Mouse (Mus musculus): ENCODE results near the gene Slc26a3. TPM values are rescaled to one million over a fixed set of nuclear protein-coding genes. Genes with fewer than 3 reads are reported as not detected.

Gene Slc26a3
- total RNA-seq (2012; rRNA removed): not detected in 2 replicates
- polyA plus RNA-seq (2012; ENCODE audit: insufficient read depth in 1 of 2, insufficient read length in 2 of 2, low read depth in 1 of 2, low replicate concordance in 2 of 2, missing spikeins in 1 of 2): under 1 TPM in 1 of 2 experiments, not detected in 1; 0.07 TPM

DNA sequence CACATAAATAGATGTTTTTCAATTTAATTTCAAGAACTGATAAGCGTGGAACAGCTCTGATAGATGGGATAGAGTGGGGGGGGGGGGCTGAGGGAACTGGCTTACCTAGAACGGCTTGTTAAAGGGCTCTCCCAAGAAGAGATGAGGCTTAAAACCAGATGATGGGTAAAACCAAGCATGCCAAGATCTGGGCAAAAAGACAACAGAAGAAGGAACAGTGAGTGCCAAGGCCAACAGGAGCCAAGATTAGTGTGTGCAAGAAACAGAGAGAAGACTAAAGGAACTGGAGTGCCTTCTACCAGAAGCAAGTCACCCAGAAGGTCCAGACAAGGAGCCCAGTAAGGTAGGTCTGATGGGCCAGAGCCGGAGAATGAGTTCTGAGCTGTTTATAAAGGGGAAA lies at the start of gene Slc26a3:
TSS of gene Slc26a3 (plus strand) at position 301 of the 400 bp plus-strand sequence.
- Histone ChIP-seq H3K9me3 (replicated peaks; ENCODE audit: insufficient read depth, low read length) (no peaks in the 10 kb centered on the region), H3K27ac (ENCODE audit: control insufficient read depth, low read depth, low read length) (no peak within 1 kb of the TSS), H3K4me3 (ENCODE audit: control insufficient read depth in 1 of 2, insufficient read depth in 1 of 2, low read depth in 2 of 2, low read length in 2 of 2) (no peak within 1 kb of the TSS), H3K4me1 (ENCODE audit: control insufficient read depth in 1 of 2, insufficient read depth in 2 of 2, low read length in 2 of 2) (no peaks in the 10 kb centered on the region), H3K36me3 (ENCODE audit: control insufficient read depth in 1 of 2, insufficient read depth in 2 of 2, low read length in 2 of 2) (no peaks in the 10 kb centered on the region), H3K79me2 (ENCODE audit: control insufficient read depth, insufficient read depth, low read length, poor library complexity) (no peaks in the 10 kb centered on the region), H3K9ac (ENCODE audit: control insufficient read depth, low read depth, low read length, poor library complexity, severe bottlenecking) (no peak within 1 kb of the TSS), H3K27me3 (ENCODE audit: control insufficient read depth in 1 of 2, insufficient read depth in 2 of 2, low read length in 2 of 2) (peaks cover 0 to 4% of the 10 kb centered on the region in 2 experiments; a peak in 3 of 4 replicates)
- no peak for DNase-seq (ENCODE audit: low read depth, low spot score)
- TF ChIP-seq E2F4 (IDR thresholded peaks at IDR 0.05; ENCODE audit: borderline replicate concordance, low read depth, low read length) (no peak), GABPA (IDR thresholded peaks at IDR 0.05; ENCODE audit: low read depth, low read length) (no peak), RCOR1 (IDR thresholded peaks at IDR 0.05; ENCODE audit: low read depth, low read length) (no peak)

DNA sequence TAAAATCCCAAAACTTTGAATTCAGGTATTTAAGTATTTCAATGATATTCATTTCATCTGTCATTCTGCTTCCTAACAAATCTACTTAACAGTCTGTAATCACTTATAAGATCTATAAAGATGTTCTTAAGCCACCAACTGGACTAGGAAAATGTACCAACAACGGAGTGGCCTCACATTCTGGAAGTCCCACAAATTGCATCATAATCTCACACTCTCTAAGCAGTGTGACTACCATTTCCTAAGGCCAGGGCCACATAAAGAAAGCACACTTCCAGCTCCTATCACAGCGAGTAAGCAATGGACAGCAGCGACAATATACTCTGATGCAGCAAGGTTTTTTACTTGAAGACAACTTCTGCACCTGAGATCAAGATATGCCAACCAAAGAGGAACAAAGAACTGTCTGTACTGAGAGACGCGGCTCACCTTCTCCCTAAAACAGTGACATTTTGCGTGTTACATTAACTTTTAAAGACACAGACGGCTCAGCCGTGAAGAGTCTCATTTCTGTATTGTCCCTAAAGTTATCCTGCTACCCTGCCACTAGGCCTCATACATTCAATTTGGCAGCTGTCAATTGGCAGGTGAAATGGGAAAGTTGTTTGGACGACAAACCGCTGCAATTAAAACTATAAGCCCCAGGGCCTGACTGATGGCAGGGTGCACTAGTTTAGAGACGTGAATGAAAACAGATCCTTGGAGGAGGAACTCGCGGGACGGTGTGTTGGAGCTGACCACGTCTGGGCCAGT lies 40.3 kb upstream of the Slc26a3 start:
- H3K9ac ChIP-seq (ENCODE audit: control insufficient read depth, low read depth, low read length, poor library complexity, severe bottlenecking): peak overlapping the region; percentile 94
- peaks cover 11 to 15% of the 10 kb centered on the region in 2 experiments for H3K36me3 ChIP-seq (ENCODE audit: control insufficient read depth in 1 of 2, insufficient read depth in 2 of 2, low read length in 2 of 2)
- H3K4me1 ChIP-seq (ENCODE audit: control insufficient read depth in 1 of 2, insufficient read depth in 2 of 2, low read length in 2 of 2): peaks cover 0 to 7% of the 10 kb centered on the region in 2 experiments; a peak in 2 of 4 replicates
- peak overlapping the region; percentile 59 for H3K27ac ChIP-seq (ENCODE audit: control insufficient read depth, low read depth, low read length)
- H3K27me3 ChIP-seq (ENCODE audit: control insufficient read depth in 1 of 2, insufficient read depth in 2 of 2, low read length in 2 of 2): no peaks in the 10 kb centered on the region
- H3K79me2 ChIP-seq (ENCODE audit: control insufficient read depth, insufficient read depth, low read length, poor library complexity): peaks cover 23% of the 10 kb centered on the region
- H3K9me3 ChIP-seq (replicated peaks; ENCODE audit: insufficient read depth, low read length): no peaks in the 10 kb centered on the region
- peak; percentile 2; the same call in 1 of the 2 replicates for TF ChIP-seq MXI1 (IDR thresholded peaks at IDR 0.05; ENCODE audit: low read depth, low read length)
- peak; percentile 8; the same call in 1 of the 2 replicates for TF ChIP-seq GATA1 (IDR thresholded peaks at IDR 0.05; ENCODE audit: low read depth, low read length)
- TF ChIP-seq MEF2A (IDR thresholded peaks at IDR 0.05; ENCODE audit: extremely low read depth, insufficient replicate concordance, low read depth, low read length, poor library complexity, severe bottlenecking): no peak
- peak; percentile 18; the same call in 1 of the 2 replicates for TF ChIP-seq SIN3A (IDR thresholded peaks at IDR 0.05; ENCODE audit: low read length)
- H3K4me3 ChIP-seq (ENCODE audit: control insufficient read depth in 1 of 2, insufficient read depth in 1 of 2, low read depth in 2 of 2, low read length in 2 of 2): peak overlapping the region; percentile 83 to 93
- peak; percentile 64 for DNase-seq (ENCODE audit: low read depth, low spot score)

DNA sequence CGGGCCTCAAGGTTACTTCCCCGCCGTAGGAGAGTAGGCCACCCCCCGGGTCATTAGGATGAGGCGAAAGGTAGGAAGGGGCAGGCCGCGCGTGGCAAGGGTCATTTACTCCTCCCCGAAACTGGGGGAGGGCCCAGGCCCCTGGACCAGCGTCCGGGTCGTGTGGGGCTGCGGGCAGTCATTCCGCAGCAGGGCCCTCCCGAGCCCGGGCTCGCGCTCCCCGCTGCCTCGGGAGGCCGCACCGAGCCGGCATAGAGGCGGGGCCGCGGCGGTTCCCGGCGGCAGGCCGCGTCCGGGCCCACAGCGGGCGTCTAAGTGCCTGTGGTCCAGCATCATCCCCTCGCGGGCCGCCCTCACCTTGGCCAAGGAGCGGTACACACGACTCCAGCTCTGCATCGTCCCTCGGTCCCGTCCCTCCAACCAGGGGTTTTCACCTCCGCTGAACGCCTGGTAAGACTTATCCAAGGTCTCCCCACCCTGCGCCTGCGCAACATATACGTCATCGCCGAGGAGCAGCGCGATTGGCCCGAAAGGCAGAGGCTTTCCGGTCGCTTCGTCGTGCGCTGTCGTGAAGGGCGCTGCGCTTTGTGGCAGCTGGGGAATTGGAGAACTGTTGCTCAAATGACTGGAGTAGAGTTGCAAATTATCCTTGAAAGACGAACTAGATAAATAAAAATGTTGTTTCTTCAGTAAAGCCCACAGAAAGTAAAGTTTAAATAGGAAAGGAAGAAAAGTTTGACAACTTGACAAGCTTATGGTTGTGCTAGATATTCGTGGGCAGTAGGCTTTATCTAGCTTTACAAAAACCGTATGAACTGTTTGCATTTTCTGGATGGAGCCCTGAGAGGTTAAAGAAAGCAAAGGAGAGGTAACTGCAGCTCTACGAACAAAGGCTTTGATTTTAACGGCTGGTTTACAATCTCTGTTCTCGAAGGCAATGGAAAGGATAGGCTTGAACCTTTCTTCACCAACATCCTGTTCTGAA lies 39.4 kb upstream of the Slc26a3 start, which contains the start of gene Dld:
TSS of gene Dld (minus strand) at position 510 of the 985 bp plus-strand sequence.
- no peaks in the 10 kb centered on the region for H3K27me3 ChIP-seq (ENCODE audit: control insufficient read depth in 1 of 2, insufficient read depth in 2 of 2, low read length in 2 of 2)
- TF ChIP-seq MYB (IDR thresholded peaks at IDR 0.05; ENCODE audit: low read depth, low read length) (no peak), MYC (IDR thresholded peaks at IDR 0.05; ENCODE audit: low read depth, low read length) (no peak), POLR2AphosphoS2 (IDR thresholded peaks at IDR 0.05; ENCODE audit: low read length) (peak; percentile 74; the same call in 1 of the 2 replicates), GATA1 (IDR thresholded peaks at IDR 0.05; ENCODE audit: low read depth, low read length) (0 out of 2 replicates have a peak, but pooled peaks have one; percentile 29), RCOR1 (IDR thresholded peaks at IDR 0.05; ENCODE audit: low read depth, low read length) (no peak), ZMIZ1 (IDR thresholded peaks at IDR 0.05; ENCODE audit: low read depth, low read length) (peak; percentile 78; the same call in 1 of the 2 replicates), MXI1 (IDR thresholded peaks at IDR 0.05; ENCODE audit: low read depth, low read length) (0 out of 2 replicates have a peak, but pooled peaks have one; percentile 65), GABPA (IDR thresholded peaks at IDR 0.05; ENCODE audit: low read depth, low read length) (no peak), MAX (IDR thresholded peaks at IDR 0.05; ENCODE audit: low read length) (peak; percentile 50; the same call in 1 of the 2 replicates), ETS1 (IDR thresholded peaks at IDR 0.05; ENCODE audit: low read depth, low read length) (no peak), POLR2A (IDR thresholded peaks at IDR 0.05; ENCODE audit: control insufficient read depth in 1 of 2, insufficient read depth in 1 of 2, low read depth in 1 of 2, low read length in 2 of 2, poor library complexity in 1 of 2) (peak; percentile 81 to 93), ELF1 (IDR thresholded peaks at IDR 0.05; ENCODE audit: low read depth, low read length) (peak; percentile 75), TCF12 (IDR thresholded peaks at IDR 0.05; ENCODE audit: low read depth, low read length) (peak; percentile 82), HCFC1 (IDR thresholded peaks at IDR 0.05; ENCODE audit: low read depth, low read length) (peak; percentile 95), SIN3A (IDR thresholded peaks at IDR 0.05; ENCODE audit: low read length) (0 out of 2 replicates have a peak, but pooled peaks have one; percentile 41), CTCF (IDR thresholded peaks at IDR 0.05 in 2 of 3, conservative IDR thresholded peaks at IDR 0.05 in 1 of 3; ENCODE audit: control insufficient read depth in 1 of 3, insufficient read depth in 1 of 3, low read depth in 2 of 3, low read length in 3 of 3, poor library complexity in 1 of 3, severe bottlenecking in 1 of 3) (no peak), BHLHE40 (IDR thresholded peaks at IDR 0.05; ENCODE audit: borderline replicate concordance, low read depth, low read length) (no peak)

More for the DNA sequence above, 39.4 kb upstream of the Slc26a3 start, which contains the start of gene Dld:
- H3K4me1 ChIP-seq (ENCODE audit: control insufficient read depth in 1 of 2, insufficient read depth in 2 of 2, low read length in 2 of 2): peaks cover 0 to 7% of the 10 kb centered on the region in 2 experiments; a peak in 2 of 4 replicates
- H3K9ac ChIP-seq (ENCODE audit: control insufficient read depth, low read depth, low read length, poor library complexity, severe bottlenecking): peak within 1 kb of the TSS; percentile 94
- H3K27ac ChIP-seq (ENCODE audit: control insufficient read depth, low read depth, low read length): peak within 1 kb of the TSS; percentile 59
- H3K79me2 ChIP-seq (ENCODE audit: control insufficient read depth, insufficient read depth, low read length, poor library complexity): peaks cover 23% of the 10 kb centered on the region
- H3K9me3 ChIP-seq (replicated peaks; ENCODE audit: insufficient read depth, low read length): no peaks in the 10 kb centered on the region
- peak; percentile 98 for DNase-seq (ENCODE audit: low read depth, low spot score)
- peaks cover 11 to 14% of the 10 kb centered on the region in 2 experiments for H3K36me3 ChIP-seq (ENCODE audit: control insufficient read depth in 1 of 2, insufficient read depth in 2 of 2, low read length in 2 of 2)
- H3K4me3 ChIP-seq (ENCODE audit: control insufficient read depth in 1 of 2, insufficient read depth in 1 of 2, low read depth in 2 of 2, low read length in 2 of 2): peak within 1 kb of the TSS; percentile 83 to 93
